Mouse (Mus musculus): ENCODE data around the gene Igdcc4. TPM values are rescaled to one million over a fixed set of nuclear protein-coding genes. Genes with fewer than 3 reads are reported as not detected.
"Not testable (repeated sequence)": the region's sequence is repeated elsewhere in the genome, so short reads cannot be mapped to it uniquely, and the experiment has no call there.

Gene Igdcc4
- total RNA-seq (2021) = 10 to 100 TPM; 31.8 to 39.9 TPM
- long read RNA-seq, experiment 1, full-length matches to known transcripts = 8 of 25 reads
- long read RNA-seq, experiment 1, partial matches to known transcripts = 9 of 25 reads
- long read RNA-seq, experiment 1, other reads (novel, unspliced or antisense) = 8 of 25 reads
- long read RNA-seq, experiment 2, full-length matches to known transcripts = 15 of 33 reads
- long read RNA-seq, experiment 2, partial matches to known transcripts = 6 of 33 reads
- long read RNA-seq, experiment 2, other reads (novel, unspliced or antisense) = 12 of 33 reads

DNA sequence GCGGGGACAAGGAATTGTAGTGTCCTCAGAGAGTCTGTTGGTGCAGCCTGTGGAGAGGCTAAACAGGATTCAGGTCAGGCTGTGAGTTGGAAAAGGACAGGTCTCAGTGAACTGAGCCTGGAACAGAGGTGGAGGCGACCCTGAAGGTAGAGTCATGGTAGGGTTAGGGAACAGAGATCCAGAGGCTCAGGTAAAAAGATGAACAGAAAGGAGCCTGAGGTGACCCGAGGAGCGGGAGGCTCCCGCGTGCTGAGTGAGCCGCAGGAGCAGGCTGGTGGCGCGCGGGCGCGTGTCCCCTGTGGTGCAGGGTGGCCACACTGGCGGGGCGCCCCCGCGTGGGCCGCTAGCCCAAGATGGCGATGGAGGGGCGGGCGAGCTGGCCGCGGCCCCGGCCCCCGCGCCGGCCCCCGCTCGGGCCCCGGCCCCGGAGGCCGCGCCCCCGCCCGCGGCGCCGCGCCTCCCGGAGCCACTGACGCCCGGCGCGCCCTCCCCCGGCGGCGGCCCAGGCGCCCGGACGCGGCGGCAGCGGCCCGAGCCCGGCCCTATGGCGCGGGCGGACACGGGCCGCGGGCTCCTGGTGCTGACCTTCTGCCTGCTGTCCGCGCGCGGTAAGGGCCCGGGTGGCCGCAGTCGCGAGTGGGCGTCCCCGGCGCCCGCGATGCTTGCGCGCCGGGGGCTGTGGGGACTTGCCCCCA lies at the start of gene Igdcc4:
TSS of gene Igdcc4 (plus strand) at position 496 of the 695 bp plus-strand sequence.
- intact Hi-C loops (cut with DNase I; ENCODE audit: low total_unique reads) = no loop called here
- peak; percentile 50 for DNase-seq

- no peak for DNase-seq
- intact Hi-C loops (cut with DNase I; ENCODE audit: low total_unique reads) = no loop called here
Measured at GRCm38 (mm10) chr9:65064251-65064650, 37.0 kb upstream of the Igdcc4 start.

GRCm38 (mm10) chr9:65070587-65070986 lies 30.7 kb upstream of the Igdcc4 start:
- DNase-seq = no peak
- intact Hi-C loops (cut with DNase I; ENCODE audit: low total_unique reads) = no loop called here

DNA sequence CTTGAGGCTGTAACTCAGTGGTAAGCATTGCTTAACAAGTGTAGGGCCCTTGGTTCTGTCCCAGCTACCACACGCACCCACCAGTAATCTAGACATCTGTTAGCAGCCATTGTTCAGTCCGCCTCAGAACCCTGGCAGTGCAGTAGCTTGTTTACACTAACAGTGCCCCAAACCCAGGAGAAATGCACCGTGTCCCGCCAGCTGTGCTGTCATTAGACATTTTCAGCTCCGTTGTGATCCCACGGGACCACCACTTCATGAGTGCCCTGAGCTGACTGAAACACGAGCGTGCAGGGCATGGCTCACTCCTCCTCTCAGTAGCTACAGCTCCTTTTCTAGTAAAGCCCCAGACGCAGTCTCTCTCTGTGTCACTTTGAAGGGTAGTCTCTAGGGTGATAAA lies 27.7 kb upstream of the Igdcc4 start:
- intact Hi-C loops (cut with DNase I; ENCODE audit: low total_unique reads) = no loop called here
- DNase-seq = peak; percentile 13

DNA sequence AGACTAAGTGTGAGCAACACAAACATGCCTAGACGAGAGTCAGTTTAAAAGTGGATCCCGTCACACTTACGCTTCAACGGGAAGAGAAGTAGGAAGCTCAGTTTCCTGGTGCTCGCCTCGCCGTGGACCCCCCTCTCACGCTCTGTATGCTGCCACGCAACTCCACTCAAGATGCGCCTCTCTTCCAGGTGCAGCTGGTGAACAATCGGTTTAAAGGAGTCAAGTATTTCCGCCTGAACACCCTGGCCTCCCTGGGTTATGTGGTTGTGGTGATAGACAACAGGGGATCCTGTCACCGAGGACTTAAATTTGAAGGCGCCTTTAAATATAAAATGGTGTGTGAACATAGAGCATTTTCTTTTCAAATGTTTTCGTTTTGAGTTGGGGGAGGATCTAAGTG lies 27.0 kb upstream of the Igdcc4 start:
- no peak for DNase-seq
- intact Hi-C loops (cut with DNase I; ENCODE audit: low total_unique reads) = no loop called here

GRCm38 (mm10) chr9:65074855-65075493 lies 26.3 kb upstream of the Igdcc4 start:
- intact Hi-C loops (cut with DNase I; ENCODE audit: low total_unique reads) = no loop called here

DNA sequence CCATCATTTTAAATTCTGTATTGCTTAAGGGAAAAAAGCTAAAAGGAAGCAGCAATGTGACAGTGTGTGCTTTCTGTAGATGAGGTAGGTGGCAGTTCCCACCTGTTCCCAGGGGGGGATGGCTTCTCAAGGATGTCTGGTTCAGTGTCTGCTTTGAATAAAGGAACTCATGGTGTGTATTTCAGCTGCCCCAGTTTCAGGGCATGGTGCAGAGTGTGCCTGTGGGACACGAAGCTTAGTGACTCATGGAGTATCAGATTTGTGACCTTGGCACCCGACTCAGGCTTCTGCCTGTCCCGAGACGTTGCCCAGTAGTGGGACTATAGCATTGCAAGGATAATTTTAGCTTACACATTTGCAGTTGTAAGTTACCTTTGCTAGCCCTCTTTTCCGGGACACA lies 23.8 kb upstream of the Igdcc4 start:
- intact Hi-C loops (cut with DNase I; ENCODE audit: low total_unique reads) = no loop called here
- DNase-seq = peak; percentile 74

More at GRCm38 (mm10) chr9:65074855-65075493, 26.3 kb upstream of the Igdcc4 start:
- no peak for DNase-seq

DNA sequence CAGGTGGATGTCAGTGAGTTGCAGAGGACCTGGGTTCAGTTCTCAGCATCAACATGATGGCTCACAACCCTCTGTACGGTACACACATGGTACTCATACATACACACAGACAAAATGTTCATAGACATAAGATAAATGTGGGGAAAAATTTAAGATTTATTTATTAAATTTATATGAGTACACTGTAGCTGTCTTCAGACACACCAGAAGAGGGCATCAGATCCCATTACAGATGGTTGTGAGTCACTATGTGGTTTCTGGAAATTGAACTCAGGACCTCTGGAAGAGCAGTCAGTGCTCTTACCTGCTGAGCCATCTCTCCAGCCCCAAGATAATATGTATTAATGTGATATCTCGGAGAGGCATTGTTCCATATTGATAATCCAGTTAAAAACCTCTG lies 21.1 kb upstream of the Igdcc4 start:
- intact Hi-C loops (cut with DNase I; ENCODE audit: low total_unique reads); DNase-seq: not testable (repeated sequence)

DNA sequence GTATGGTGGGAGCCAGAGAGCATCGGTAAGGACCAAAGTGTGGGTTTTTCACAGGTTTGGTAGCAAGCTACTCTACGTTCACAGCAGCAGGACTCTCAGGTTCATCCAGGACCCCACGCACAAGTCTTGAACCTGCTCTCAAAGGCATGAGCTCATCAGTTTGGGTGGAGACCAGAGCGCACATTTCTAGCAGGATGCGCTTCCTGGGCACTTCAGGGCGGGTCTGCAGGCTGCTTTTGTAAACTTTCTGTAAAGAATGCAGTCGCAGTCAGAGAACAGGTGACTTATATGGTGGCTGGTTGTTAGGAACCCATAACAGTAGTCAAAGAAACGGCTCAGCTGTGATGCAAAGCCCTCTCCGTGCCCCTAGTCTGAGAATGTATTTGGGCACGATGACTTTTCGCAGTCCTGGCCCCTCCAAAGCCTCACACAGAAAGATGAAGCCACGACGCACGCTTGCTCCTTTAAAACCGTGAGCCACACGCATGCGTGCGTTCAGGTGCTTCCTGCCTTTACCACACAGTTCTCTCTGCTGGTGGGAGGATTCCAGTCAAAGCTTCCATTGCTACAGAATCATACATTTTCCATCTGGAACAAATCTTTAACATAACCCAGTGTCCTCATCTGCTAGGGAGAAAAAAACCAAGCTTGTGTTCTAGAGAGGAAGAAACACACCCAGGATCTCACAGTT lies 18.1 kb upstream of the Igdcc4 start:
- DNase-seq = no peak
- intact Hi-C loops (cut with DNase I; ENCODE audit: low total_unique reads) = no loop called here

- intact Hi-C loops (cut with DNase I; ENCODE audit: low total_unique reads) = no loop called here
- DNase-seq = no peak
Measured at GRCm38 (mm10) chr9:65084198-65084807, 17.0 kb upstream of the Igdcc4 start.

DNA sequence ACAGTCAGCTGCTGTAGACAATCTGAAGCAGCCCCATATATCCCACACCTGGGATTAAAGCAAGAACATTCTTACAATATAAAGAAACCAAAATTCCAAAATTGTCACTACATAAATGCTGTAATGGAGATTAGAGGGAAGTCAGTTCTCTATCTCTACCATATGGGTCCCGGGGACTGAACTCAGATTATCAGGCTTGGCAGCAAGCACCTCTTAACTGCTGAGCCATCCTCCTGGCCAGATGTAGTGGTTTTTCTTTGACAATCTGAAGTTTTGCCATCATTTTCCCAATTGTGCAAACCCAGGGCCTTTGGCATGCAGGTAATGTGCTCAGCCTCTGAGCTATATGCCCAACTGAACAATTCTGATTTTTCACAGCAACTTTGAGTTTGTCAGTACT lies 16.0 kb upstream of the Igdcc4 start:
- intact Hi-C loops (cut with DNase I; ENCODE audit: low total_unique reads) = no loop called here
- no peak for DNase-seq

- intact Hi-C loops (cut with DNase I; ENCODE audit: low total_unique reads) = no loop called here
- DNase-seq = no peak
Measured at GRCm38 (mm10) chr9:65086801-65087200, 14.5 kb upstream of the Igdcc4 start.

- intact Hi-C loops (cut with DNase I; ENCODE audit: low total_unique reads) = no loop called here
- DNase-seq = peak; percentile 48
Measured at GRCm38 (mm10) chr9:65087490-65087889, 13.8 kb upstream of the Igdcc4 start.

- intact Hi-C loops (cut with DNase I; ENCODE audit: low total_unique reads) = no loop called here
- peak; percentile 89 for DNase-seq
Measured at GRCm38 (mm10) chr9:65094237-65094636, 7.0 kb upstream of the Igdcc4 start.

DNA sequence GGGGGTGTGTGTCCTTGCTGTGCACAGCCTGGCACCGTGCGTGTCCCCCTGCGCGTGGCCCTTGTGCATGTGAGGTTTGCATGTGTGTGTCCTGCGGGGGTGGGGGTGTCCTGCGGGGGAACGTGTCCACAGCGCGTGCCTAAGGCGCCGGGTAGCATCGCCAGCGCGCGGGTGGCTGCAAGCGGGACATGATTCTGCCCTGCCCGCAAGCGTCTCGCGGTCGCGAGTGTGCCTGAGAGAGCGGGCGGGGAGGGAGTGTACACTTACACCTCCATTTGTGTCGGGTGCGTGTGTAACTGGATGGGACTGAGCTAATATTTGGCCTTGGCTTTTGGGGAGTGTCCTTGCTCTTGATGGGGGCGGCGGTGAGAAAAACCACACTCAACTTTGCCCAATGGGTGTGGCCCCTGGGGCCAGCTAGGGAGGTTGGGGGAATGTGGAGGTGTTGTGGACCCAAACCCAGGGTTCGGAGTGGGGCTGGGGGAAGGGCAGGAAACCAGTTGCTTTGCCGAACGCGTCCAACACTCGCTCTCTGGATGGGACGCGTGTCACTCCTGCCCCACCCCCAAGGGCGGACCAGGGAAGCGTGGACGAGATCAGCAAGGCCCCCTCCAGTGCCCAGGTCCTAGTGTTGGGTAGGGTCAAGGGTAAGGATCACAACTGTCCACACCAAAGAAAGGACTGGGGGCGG lies 545 bp downstream of the Igdcc4 start:
- intact Hi-C loops (cut with DNase I; ENCODE audit: low total_unique reads) = no loop called here
- peak; percentile 80 for DNase-seq

- intact Hi-C loops (cut with DNase I; ENCODE audit: low total_unique reads) = no loop called here
- DNase-seq = peak; percentile 64
Measured at GRCm38 (mm10) chr9:65102377-65103172, 1.3 kb downstream of the Igdcc4 start.

DNA sequence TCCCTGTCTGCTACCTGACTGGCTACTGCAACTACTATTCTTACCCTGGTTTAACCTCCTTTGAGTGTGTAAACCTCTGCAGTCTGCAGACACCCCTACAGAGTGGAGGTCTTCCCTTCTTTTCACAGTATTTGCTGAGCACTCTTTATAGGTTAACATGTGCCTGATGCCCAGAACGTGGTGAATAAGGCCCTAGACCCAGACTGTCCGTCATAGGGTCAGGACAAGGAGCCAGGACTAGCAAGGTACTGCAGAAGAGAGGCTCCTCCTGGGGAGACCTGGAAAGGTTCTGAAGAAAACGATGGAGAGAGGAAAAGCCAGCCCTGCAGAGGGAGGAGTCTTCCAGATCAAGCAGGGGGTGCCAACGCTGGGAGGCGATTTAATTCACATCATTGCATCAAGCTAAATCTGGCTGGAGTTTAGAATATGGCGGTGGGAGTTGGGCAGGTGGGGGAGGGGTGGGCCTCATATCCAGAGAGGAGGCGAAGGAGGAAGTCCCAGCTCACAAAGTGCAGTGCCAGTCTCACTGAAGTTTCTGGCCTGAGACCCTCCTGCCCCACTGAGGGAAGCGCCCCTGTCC lies 2.0 kb downstream of the Igdcc4 start:
- intact Hi-C loops (cut with DNase I; ENCODE audit: low total_unique reads) = no loop called here
- DNase-seq = no peak

DNA sequence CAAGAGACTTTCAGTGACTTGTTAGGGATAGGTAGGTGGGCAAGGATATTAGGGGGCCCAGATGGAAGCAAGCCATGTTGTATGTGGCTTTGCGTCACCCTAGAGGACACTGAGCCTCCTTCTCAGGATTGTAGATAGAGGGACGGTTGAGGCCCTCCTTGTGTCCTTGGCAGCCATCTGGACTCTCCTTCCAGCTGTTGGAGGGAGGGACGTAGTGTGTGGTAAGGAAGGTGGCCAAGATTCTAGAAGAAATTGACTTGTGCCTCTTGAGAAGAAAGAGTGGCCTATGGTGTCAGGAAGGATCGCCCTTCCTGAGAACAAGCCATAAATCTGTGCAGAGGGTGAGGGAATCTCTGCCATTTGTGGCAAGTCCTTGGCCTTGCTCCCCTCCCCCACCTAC lies 5.5 kb downstream of the Igdcc4 start:
- intact Hi-C loops (cut with DNase I; ENCODE audit: low total_unique reads) = no loop called here
- DNase-seq = no peak

Data from gastrocnemius, postnatal 14 days (tissue).